In the genomic region with DNA sequence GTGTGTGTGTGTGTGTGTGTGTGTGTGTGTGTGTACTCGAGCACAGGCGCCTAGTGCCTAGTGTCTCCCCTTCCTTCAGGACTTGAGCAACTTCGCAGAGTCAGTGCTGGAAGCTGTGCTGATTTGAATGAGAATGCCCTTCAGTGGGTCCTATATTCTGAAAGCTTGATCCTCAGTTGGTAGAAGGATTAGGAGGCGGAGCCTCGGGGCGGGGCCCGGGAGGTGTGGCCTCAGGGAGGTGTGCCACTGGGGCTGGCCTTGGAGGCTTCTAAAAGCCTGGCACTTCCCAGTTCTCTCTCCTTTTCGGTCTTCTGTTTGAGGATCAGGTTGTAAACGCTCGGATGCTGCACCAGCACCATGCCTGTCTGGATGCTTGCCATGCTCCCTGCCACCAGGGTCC, we compare ENCODE assay signal across 8 mouse cellular contexts. TPM values are rescaled to one million over a fixed set of nuclear protein-coding genes. Genes with fewer than 3 reads are reported as not detected.
DNase-seq lines count a peak whose midpoint lies in the region; ATAC-seq lines count a peak whose summit lies in the region.
"Had no signal": no experiment of that assay in that cellular context is flagged by ENCODE, and none has a peak within 500 bp of the region (broad histone marks: within the 10 kb centered on the region; RNA-seq: fewer than 3 reads in every experiment).

No protein-coding gene starts in this region.

- no peak overlapping the region for H3K9ac ChIP-seq in midbrain, embryonic 12.5 days (replicated peaks)

- no peak overlapping the region; the same call in 1 of the 2 replicates for H3K27ac ChIP-seq in midbrain, embryonic 12.5 days (replicated peaks)
- H3K27ac ChIP-seq: left cerebral cortex, adult 2 months had no signal

- peak; percentile 27 for DNase-seq in 416B (ENCODE audit: low read depth)
- DNase-seq in ES-CJ7 (ENCODE audit: low read depth, low spot score): peak; percentile 68
- DNase-seq in kidney, postnatal 14 days: peak; percentile 25
- DNase-seq in layer of hippocampus, adult 9-11 months: no peak

- peaks cover 35% of the 10 kb centered on the region for H3K27me3 ChIP-seq in midbrain, embryonic 12.5 days

- peak overlapping the region; percentile 38 for H3K4me2 ChIP-seq in midbrain, embryonic 12.5 days (replicated peaks)

- peak; percentile 84 for ATAC-seq in erythroid progenitor cell, adult 5-6 weeks (replicated peaks; ENCODE audit: low FRiP score, poor library complexity, severe bottlenecking)
- peak; percentile 90 for ATAC-seq in midbrain, embryonic 12.5 days (ENCODE audit: low FRiP score, low read depth)
- no peak for ATAC-seq in inflammation-experienced regulatory T-cells, adult 6 months

- H3K4me1 ChIP-seq in midbrain, embryonic 12.5 days: peaks cover 38% of the 10 kb centered on the region

- no peak overlapping the region for H3K4me3 ChIP-seq in midbrain, embryonic 12.5 days
- H3K4me3 ChIP-seq: left cerebral cortex, adult 2 months had no signal

- WGBS in midbrain, embryonic 12.5 days: under 1% methylated on average over 10 of the region's 10 CpGs

- no peaks in the 10 kb centered on the region for H3K9me3 ChIP-seq in midbrain, embryonic 12.5 days

- H3K36me3 ChIP-seq in midbrain, embryonic 12.5 days: no peaks in the 10 kb centered on the region

RNA-seq across cellular contexts. Expression of gene Padi1, which starts 9.9 kb away (rescaled TPM):
- total RNA-seq in erythroid progenitor cell, adult 5-6 weeks (2015; ENCODE audit: low replicate concordance): not detected in 2 replicates
- total RNA-seq in erythroid progenitor cell, adult 5-6 weeks (2017; ENCODE audit: low replicate concordance): not detected in 2 replicates
- polyA plus RNA-seq in midbrain, embryonic 12.5 days (2016; fragmentation: Nextera tagmentation; extraction: Ambion mirVana): 0.06 TPM in 1 of 2 replicates, not detected in the other
- under 1 TPM in 2 of 3 experiments, not detected in 1; 0.28 to 0.36 TPM for polyA plus RNA-seq in inflammation-experienced regulatory T-cells, adult 6 months (2017; shearing (Covaris generic))

RNA-seq across cellular contexts. Expression of gene Padi3, which starts 25.2 kb away (rescaled TPM):
- not detected in 2 replicates for total RNA-seq in erythroid progenitor cell, adult 5-6 weeks (2015; ENCODE audit: low replicate concordance)
- total RNA-seq in erythroid progenitor cell, adult 5-6 weeks (2017; ENCODE audit: low replicate concordance): not detected in 2 replicates
- polyA plus RNA-seq in midbrain, embryonic 12.5 days (2016; fragmentation: Nextera tagmentation; extraction: Ambion mirVana): 0.05 TPM in 1 of 2 replicates, not detected in the other
- not detected for polyA plus RNA-seq in inflammation-experienced regulatory T-cells, adult 6 months (2017; shearing (Covaris generic))
- total RNA-seq: left cerebral cortex, adult 2 months had no signal
